Mouse (Mus musculus) CH12.LX (cell line): ENCODE data around the gene Pgpep1l. TPM values are rescaled to one million over a fixed set of nuclear protein-coding genes. Genes with fewer than 3 reads are reported as not detected.

Experiments used
- DNase-seq: peaks from one replicate; pipeline ENCODE4 v3.0.0-alpha.2; 2013; ENCODE audit errors: extremely low read depth
- H3K27ac ChIP-seq: 2 replicates; pipeline ENCODE4 v1.5.1; 2012; ENCODE audit warnings: low read depth, mild to moderate bottlenecking, control low read depth, moderate library complexity; ENCODE audit not compliant: insufficient read depth
- H3K27me3 ChIP-seq: replicated peaks from 2 replicates; pipeline ENCODE3; 2012; ENCODE audit warnings: inconsistent platforms
- H3K36me3 ChIP-seq, 2 experiments: replicated peaks in 1 of 2; 2 replicates each; pipeline versions ENCODE3 to v1.6.1; 2012; ENCODE audit warnings: inconsistent platforms in 1 of 2, low read length in 1 of 2, mild to moderate bottlenecking in 1 of 2, mixed read lengths in 1 of 2, moderate library complexity in 1 of 2; ENCODE audit not compliant: control insufficient read depth in 1 of 2, insufficient read depth in 1 of 2
- H3K4me1 ChIP-seq, 2 experiments: 2 replicates each; pipeline ENCODE4 v1.6.1; 2012; ENCODE audit warnings: inconsistent platforms in 1 of 2, moderate library complexity in 1 of 2; ENCODE audit not compliant: insufficient read depth in 2 of 2, control insufficient read depth in 1 of 2
- H3K4me2 ChIP-seq: 2 replicates; pipeline ENCODE4 v1.6.1; 2012; ENCODE audit warnings: low read depth, mild to moderate bottlenecking, control low read depth; ENCODE audit not compliant: poor library complexity, insufficient read depth, severe bottlenecking
- H3K4me3 ChIP-seq, 3 experiments: fragments of 150-350 bp in 1 of 3; sonication (generic) in 1 of 3; replicated peaks in 1 of 3; 2 replicates each; pipeline versions ENCODE3 to v1.5.1; 2011 to 2012; ENCODE audit warnings: low read depth in 2 of 3, low read length in 2 of 3, mild to moderate bottlenecking in 2 of 3, moderate library complexity in 2 of 3, control low read depth in 1 of 3, improper control_type of control experiment in 1 of 3, inconsistent platforms in 1 of 3, mixed read lengths in 1 of 3; ENCODE audit not compliant: poor library complexity in 1 of 3
- H3K79me2 ChIP-seq: replicated peaks from 2 replicates; pipeline ENCODE4 v1.6.1; 2012; ENCODE audit warnings: mild to moderate bottlenecking, moderate library complexity; ENCODE audit not compliant: control insufficient read depth, poor library complexity, insufficient read depth, severe bottlenecking; ENCODE audit errors: extremely low read depth
- H3K9ac ChIP-seq: 2 replicates; pipeline ENCODE4 v1.6.1; 2012; ENCODE audit warnings: low read depth, mild to moderate bottlenecking, control low read depth, moderate library complexity; ENCODE audit not compliant: insufficient read depth
- H3K9me3 ChIP-seq: replicated peaks from 2 replicates; pipeline ENCODE3; 2012; ENCODE audit warnings: low read length, inconsistent platforms, mixed read lengths
- BHLHE40 ChIP-seq: IDR thresholded peaks from 2 replicates; pipeline ENCODE4 v1.6.1; 2011; ENCODE audit warnings: mild to moderate bottlenecking, low read depth, low read length, improper control_type of control experiment
- CHD1 ChIP-seq: IDR thresholded peaks from 2 replicates; pipeline ENCODE4 v1.6.1; 2012; ENCODE audit warnings: low read depth, low read length, improper control_type of control experiment, inconsistent platforms
- CHD2 ChIP-seq: IDR thresholded peaks from 2 replicates; pipeline ENCODE4 v1.6.1; 2011; ENCODE audit warnings: low read length, improper control_type of control experiment
- E2F4 ChIP-seq: IDR thresholded peaks from 2 replicates; pipeline ENCODE4 v1.6.1; 2011; ENCODE audit warnings: low read depth, low read length, improper control_type of control experiment; ENCODE audit not compliant: insufficient replicate concordance
- ELF1 ChIP-seq: IDR thresholded peaks from 2 replicates; pipeline ENCODE4 v1.6.1; 2014; ENCODE audit warnings: low read depth, mild to moderate bottlenecking, inconsistent platforms, low read length, improper control_type of control experiment
- EP300 ChIP-seq: IDR thresholded peaks from 2 replicates; pipeline ENCODE4 v1.6.1; 2011; ENCODE audit warnings: low read length, improper control_type of control experiment
- ETS1 ChIP-seq: conservative IDR thresholded peaks from 2 replicates; pipeline ENCODE4 v1.6.1; 2012; ENCODE audit warnings: low read depth, mild to moderate bottlenecking, inconsistent platforms, low read length, improper control_type of control experiment, moderate library complexity
- GABPA ChIP-seq: IDR thresholded peaks from 2 replicates; pipeline ENCODE4 v1.6.1; 2012; ENCODE audit warnings: low read depth, low read length, improper control_type of control experiment, inconsistent platforms; ENCODE audit not compliant: insufficient replicate concordance
- HCFC1 ChIP-seq: IDR thresholded peaks from 2 replicates; pipeline ENCODE4 v1.6.1; 2012; ENCODE audit warnings: low read depth, mild to moderate bottlenecking, inconsistent platforms, low read length, improper control_type of control experiment
- IRF4 ChIP-seq: IDR thresholded peaks from 2 replicates; pipeline ENCODE4 v1.6.1; 2014; ENCODE audit warnings: low read depth, mild to moderate bottlenecking, inconsistent platforms, low read length, improper control_type of control experiment
- JUN ChIP-seq: IDR thresholded peaks from 2 replicates; pipeline ENCODE4 v1.6.1; 2011; ENCODE audit warnings: low read depth, mild to moderate bottlenecking, low read length, improper control_type of control experiment, moderate library complexity; ENCODE audit not compliant: insufficient read depth
- KAT2A ChIP-seq: IDR thresholded peaks from 2 replicates; pipeline ENCODE4 v1.6.1; 2012; ENCODE audit warnings: low read length, improper control_type of control experiment, inconsistent platforms; ENCODE audit not compliant: insufficient replicate concordance
- MAFK ChIP-seq: IDR thresholded peaks from 2 replicates; pipeline ENCODE4 v1.6.1; 2011; ENCODE audit warnings: low read length, improper control_type of control experiment; ENCODE audit not compliant: insufficient replicate concordance
- MAZ ChIP-seq: IDR thresholded peaks from 2 replicates; pipeline ENCODE4 v1.6.1; 2012; ENCODE audit warnings: low read depth, mild to moderate bottlenecking, inconsistent platforms, low read length, improper control_type of control experiment, moderate library complexity
- MEF2A ChIP-seq: IDR thresholded peaks from 2 replicates; pipeline ENCODE4 v1.6.1; 2014; ENCODE audit warnings: low read depth, mild to moderate bottlenecking, inconsistent platforms, low read length, improper control_type of control experiment, borderline replicate concordance
- MXI1 ChIP-seq: IDR thresholded peaks from 2 replicates; pipeline ENCODE4 v1.6.1; 2011; ENCODE audit warnings: mild to moderate bottlenecking, low read depth, low read length, improper control_type of control experiment
- MYC ChIP-seq: IDR thresholded peaks from 2 replicates; pipeline ENCODE4 v1.6.1; 2011; ENCODE audit warnings: low read depth, mild to moderate bottlenecking, improper control_type of control experiment, low read length
- NELFE ChIP-seq: IDR thresholded peaks from 2 replicates; pipeline ENCODE4 v1.6.1; 2011; ENCODE audit warnings: low read depth, low read length, improper control_type of control experiment
- NRF1 ChIP-seq: IDR thresholded peaks from 2 replicates; pipeline ENCODE4 v1.6.1; 2014; ENCODE audit warnings: low read depth, mild to moderate bottlenecking, inconsistent platforms, low read length, improper control_type of control experiment, moderate library complexity
- POLR2AphosphoS2 ChIP-seq: IDR thresholded peaks from 2 replicates; pipeline ENCODE4 v1.6.1; 2011; ENCODE audit warnings: low read depth, low read length, improper control_type of control experiment
- RAD21 ChIP-seq: IDR thresholded peaks from 2 replicates; pipeline ENCODE4 v1.6.1; 2011; ENCODE audit warnings: low read depth, mild to moderate bottlenecking, low read length, improper control_type of control experiment, moderate library complexity
- RCOR1 ChIP-seq: conservative IDR thresholded peaks from 2 replicates; pipeline ENCODE4 v1.6.1; 2012; ENCODE audit warnings: low read depth, mild to moderate bottlenecking, inconsistent platforms, low read length, improper control_type of control experiment
- SIN3A ChIP-seq: IDR thresholded peaks from 2 replicates; pipeline ENCODE4 v1.6.1; 2012; ENCODE audit warnings: low read length, improper control_type of control experiment, inconsistent platforms
- TBP ChIP-seq: conservative IDR thresholded peaks from 2 replicates; pipeline ENCODE4 v1.6.1; 2011; ENCODE audit warnings: low read depth, low read length, improper control_type of control experiment
- TCF12 ChIP-seq: IDR thresholded peaks from 2 replicates; pipeline ENCODE4 v1.6.1; 2014; ENCODE audit warnings: low read depth, mild to moderate bottlenecking, inconsistent platforms, low read length, improper control_type of control experiment
- USF1 ChIP-seq: IDR thresholded peaks from 2 replicates; pipeline ENCODE4 v1.6.1; 2014; ENCODE audit warnings: low read depth, mild to moderate bottlenecking, inconsistent platforms, low read length, improper control_type of control experiment
- USF2 ChIP-seq: conservative IDR thresholded peaks from 2 replicates; pipeline ENCODE4 v1.6.1; 2011; ENCODE audit warnings: low read depth, low read length, improper control_type of control experiment
- ZC3H11A ChIP-seq: IDR thresholded peaks from 2 replicates; pipeline ENCODE4 v1.6.1; 2012; ENCODE audit warnings: low read depth, mild to moderate bottlenecking, inconsistent platforms, low read length, improper control_type of control experiment
- ZKSCAN1 ChIP-seq: IDR thresholded peaks from 2 replicates; pipeline ENCODE4 v1.6.1; 2012; ENCODE audit warnings: low read depth, inconsistent platforms, low read length, improper control_type of control experiment, borderline replicate concordance
- ZNF384 ChIP-seq: IDR thresholded peaks from 2 replicates; pipeline ENCODE4 v1.6.1; 2012; ENCODE audit warnings: low read depth, low read length, improper control_type of control experiment, inconsistent platforms
- dilution Hi-C: fragments of 300-500 bp; cut with MboI; formaldehyde crosslinking; loops from 2 replicates; pipeline ENCODE4 v1.14.3; 2020; ENCODE audit warnings: low sequenced_read_pairs; ENCODE audit not compliant: extremely low pct_unique_long_range_greater_than_20kb, extremely low pct_ligation_motif_present
- in situ Hi-C: fragments of 300-500 bp; cut with MboI; formaldehyde crosslinking; loops from 3 replicates; pipeline ENCODE4 v1.14.3; 2019; ENCODE audit warnings: low sequenced_read_pairs, low pct_ligation_motif_present, low pct_unique_long_range_greater_than_20kb, mixed read lengths
- polyA plus RNA-seq: library from polyadenylated mRNA; unstranded; fragments of >175 nt; gene quantifications from 2 replicates; pipeline ENCODE4 v1.2.1, GENCODE M21; 2012; ENCODE audit warnings: low read depth; ENCODE audit not compliant: insufficient read length
- total RNA-seq, 2 experiments: library from RNA; depleted of rRNA; stranded (reverse); fragments of 300-350 nt in 1 of 2; fragments of >200 nt in 1 of 2; gene quantifications; 2 replicates each; pipeline ENCODE4 v1.2.3; 2012 to 2014

Gene Pgpep1l
- total and polyA plus RNA-seq, 3 experiments = not detected

- TF ChIP-seq MEF2A = 0 out of 2 replicates have a peak, but pooled peaks have one; percentile 48
These were observed 22.8 kb upstream of the Pgpep1l start (continued) for GRCm38 (mm10) chr7:68286526-68287481.

GRCm38 (mm10) chr7:68285851-68286298 is 21.8 kb upstream of the Pgpep1l start:
- H3K4me3 ChIP-seq = peak overlapping the region in 1 of 3 experiments; percentile 6
- no peak for DNase-seq

GRCm38 (mm10) chr7:68283776-68284175 is 19.7 kb upstream of the Pgpep1l start:
- Histone ChIP-seq H3K27ac (peak overlapping the region; percentile 40), H3K9ac (no peak overlapping the region), H3K27me3 (no peaks in the 10 kb centered on the region), H3K36me3 (peaks cover 6 to 25% of the 10 kb centered on the region in 2 experiments), H3K9me3 (peaks cover 1% of the 10 kb centered on the region), H3K79me2 (peaks cover 53% of the 10 kb centered on the region), H3K4me3 (no peak overlapping the region), H3K4me2 (no peak overlapping the region), H3K4me1 (peaks cover 17 to 76% of the 10 kb centered on the region in 2 experiments)
- dilution Hi-C loops = no loop called here
- in situ Hi-C loops = no loop called here
- no peak for DNase-seq
- TF ChIP-seq E2F4 (no peak), ZC3H11A (no peak), JUN (no peak), GABPA (no peak), CHD1 (no peak), NRF1 (no peak), ZNF384 (no peak), KAT2A (no peak), USF1 (no peak), EP300 (no peak), HCFC1 (no peak), ZKSCAN1 (no peak), MXI1 (no peak), SIN3A (no peak), ETS1 (no peak), POLR2AphosphoS2 (no peak)

More at GRCm38 (mm10) chr7:68285851-68286298, 21.8 kb upstream of the Pgpep1l start:
- peak overlapping the region; percentile 98 for H3K27ac ChIP-seq
- H3K4me2 ChIP-seq = peak overlapping the region; percentile 80
- peak; percentile 75; the same call in 1 of the 2 replicates for TF ChIP-seq CHD1
- peak; percentile 95 for TF ChIP-seq BHLHE40
- no peak; the same call in 1 of the 2 replicates for TF ChIP-seq USF1
- TF ChIP-seq JUN = no peak
- no peak for TF ChIP-seq MAFK
- no peak for TF ChIP-seq MYC
- 0 out of 2 replicates have a peak, but pooled peaks have one; percentile 4 for TF ChIP-seq MAZ
- TF ChIP-seq POLR2AphosphoS2 = no peak
- TF ChIP-seq HCFC1 = no peak
- no peak for TF ChIP-seq NELFE
- no peak for TF ChIP-seq SIN3A
- TF ChIP-seq KAT2A = no peak
- peak; percentile 5; the same call in 1 of the 2 replicates for TF ChIP-seq ELF1
- no peak for TF ChIP-seq ZKSCAN1
- TF ChIP-seq USF2 = no peak
- TF ChIP-seq NRF1 = no peak
- peak; percentile 31; the same call in 1 of the 2 replicates for TF ChIP-seq MEF2A
- TF ChIP-seq TCF12 = no peak
- peak; percentile 13; the same call in 1 of the 2 replicates for TF ChIP-seq IRF4
- no peak for TF ChIP-seq RAD21
- TF ChIP-seq ETS1 = peak; percentile 73
- TF ChIP-seq ZNF384 = no peak
- TF ChIP-seq MXI1 = 0 out of 2 replicates have a peak, but pooled peaks have one; percentile 15
- no peak for TF ChIP-seq RCOR1
- TF ChIP-seq CHD2 = peak; percentile 69
- TF ChIP-seq TBP = no peak
- in situ Hi-C loops (no loop called here), dilution Hi-C loops (no loop called here)
- peaks cover 1% of the 10 kb centered on the region for H3K9me3 ChIP-seq
- H3K36me3 ChIP-seq = peaks cover 13 to 35% of the 10 kb centered on the region in 2 experiments
- no peaks in the 10 kb centered on the region for H3K27me3 ChIP-seq
- H3K4me1 ChIP-seq = peaks cover 29 to 77% of the 10 kb centered on the region in 2 experiments
- peak overlapping the region; percentile 47 for H3K9ac ChIP-seq
- H3K79me2 ChIP-seq = peaks cover 53% of the 10 kb centered on the region
